Mouse (Mus musculus): ENCODE results near the gene Ap1s1. TPM values are rescaled to one million over a fixed set of nuclear protein-coding genes. Genes with fewer than 3 reads are reported as not detected.

Gene Ap1s1
- polyA plus RNA-seq, 1 experiment from 2014 or later, result 257 TPM

GRCm38 (mm10) chr5:137007276-137007675, 38.7 kb downstream of the Ap1s1 start:
- 59% methylated on average over 8 of the region's 8 CpGs for WGBS
- Histone ChIP-seq H3K36me3 (no peaks in the 10 kb centered on the region), H3K4me1 (no peaks in the 10 kb centered on the region), H3K4me3 (no peak overlapping the region), H3K4me2 (replicated peaks) (no peak overlapping the region), H3K9me3 (no peaks in the 10 kb centered on the region), H3K27me3 (no peaks in the 10 kb centered on the region), H3K9ac (replicated peaks) (no peak overlapping the region), H3K27ac (replicated peaks) (no peak overlapping the region)
- ATAC-seq (replicated peaks), result no peak

DNA sequence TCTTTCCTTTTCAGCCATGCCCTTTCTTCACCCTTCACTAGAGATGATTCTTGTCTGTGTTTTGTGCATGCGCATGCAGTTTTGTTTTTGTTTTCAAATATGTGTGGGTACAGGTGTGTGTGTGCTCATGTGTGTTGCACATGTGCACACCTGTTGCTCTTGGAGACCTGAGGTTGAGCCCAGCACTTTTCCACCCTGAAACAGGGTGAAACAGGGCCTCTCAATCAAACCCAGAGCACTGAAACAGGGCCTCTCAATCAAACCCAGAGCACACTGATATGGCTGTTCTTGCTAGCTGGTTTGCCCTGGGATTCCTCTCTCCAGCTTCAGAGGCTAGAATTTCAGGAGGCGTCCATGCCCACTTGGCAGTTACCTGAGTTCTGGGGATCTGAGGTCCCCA, 45.3 kb downstream of the Ap1s1 start:
- H3K9ac ChIP-seq (replicated peaks), result no peak overlapping the region
- no peak overlapping the region for H3K4me3 ChIP-seq
- H3K4me2 ChIP-seq (replicated peaks), result no peak overlapping the region
- no peaks in the 10 kb centered on the region for H3K4me1 ChIP-seq
- peaks cover 10% of the 10 kb centered on the region for H3K36me3 ChIP-seq
- WGBS, result 89% methylated on average over 2 of the region's 2 CpGs
- no peaks in the 10 kb centered on the region for H3K9me3 ChIP-seq
- no peak overlapping the region for H3K27ac ChIP-seq (replicated peaks)
- H3K27me3 ChIP-seq, result no peaks in the 10 kb centered on the region
- ATAC-seq (replicated peaks), result no peak

DNA sequence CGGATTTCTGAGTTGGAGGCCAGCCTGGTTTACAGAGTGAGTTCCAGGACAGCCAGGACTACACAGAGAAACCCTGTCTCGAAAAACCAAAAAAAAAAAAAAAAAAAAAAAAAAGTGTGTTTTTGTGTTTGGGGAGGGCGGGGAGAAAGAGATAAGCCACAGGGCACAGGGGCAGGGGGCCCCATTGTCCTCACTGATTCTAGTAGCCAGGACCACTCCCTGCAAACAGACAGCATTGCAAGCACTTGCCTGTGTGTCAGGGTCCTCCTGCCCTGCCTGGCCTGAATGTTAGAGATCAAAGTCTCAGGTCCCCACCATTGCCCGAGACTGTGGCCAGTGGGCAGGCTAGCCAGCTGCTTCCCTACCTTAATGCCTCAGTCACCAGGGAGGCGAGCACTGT, 46.5 kb downstream of the Ap1s1 start:
- 69% methylated on average over 3 of the region's 5 CpGs for WGBS
- Histone ChIP-seq H3K36me3 (peaks cover 22% of the 10 kb centered on the region), H3K4me2 (replicated peaks) (no peak overlapping the region), H3K27ac (replicated peaks) (no peak overlapping the region), H3K4me3 (no peak overlapping the region), H3K27me3 (no peaks in the 10 kb centered on the region), H3K9me3 (no peaks in the 10 kb centered on the region), H3K9ac (replicated peaks) (no peak overlapping the region), H3K4me1 (no peaks in the 10 kb centered on the region)
- no peak for ATAC-seq (replicated peaks)

DNA sequence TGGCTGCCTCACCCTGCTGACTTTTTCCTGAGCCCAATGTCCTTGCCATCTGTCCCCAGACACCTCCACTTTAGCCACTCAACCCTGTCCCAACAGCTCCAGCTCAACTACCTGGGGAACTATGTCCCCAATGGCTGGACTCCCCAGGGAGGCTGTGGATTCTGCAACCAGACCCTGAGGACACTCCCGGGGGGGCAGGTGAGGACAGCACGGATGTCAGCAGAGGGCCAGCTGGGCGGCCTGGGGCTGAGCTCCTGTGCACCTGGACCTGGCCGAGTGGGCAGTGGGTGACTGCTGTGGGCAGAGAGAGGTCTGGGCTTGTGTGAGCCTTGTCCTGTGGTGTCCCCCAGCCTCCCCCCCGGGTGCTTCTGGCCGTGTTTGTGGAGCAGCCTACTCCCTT, 56.1 kb downstream of the Ap1s1 start:
- Histone ChIP-seq H3K27me3 (no peaks in the 10 kb centered on the region), H3K4me3 (no peak overlapping the region), H3K4me2 (replicated peaks) (no peak overlapping the region), H3K4me1 (peaks cover 21% of the 10 kb centered on the region), H3K9me3 (no peaks in the 10 kb centered on the region), H3K9ac (replicated peaks) (no peak overlapping the region), H3K36me3 (peaks cover 59% of the 10 kb centered on the region), H3K27ac (replicated peaks) (no peak overlapping the region)
- 95% methylated on average over 6 of the region's 6 CpGs for WGBS
- ATAC-seq (replicated peaks), result no peak

DNA sequence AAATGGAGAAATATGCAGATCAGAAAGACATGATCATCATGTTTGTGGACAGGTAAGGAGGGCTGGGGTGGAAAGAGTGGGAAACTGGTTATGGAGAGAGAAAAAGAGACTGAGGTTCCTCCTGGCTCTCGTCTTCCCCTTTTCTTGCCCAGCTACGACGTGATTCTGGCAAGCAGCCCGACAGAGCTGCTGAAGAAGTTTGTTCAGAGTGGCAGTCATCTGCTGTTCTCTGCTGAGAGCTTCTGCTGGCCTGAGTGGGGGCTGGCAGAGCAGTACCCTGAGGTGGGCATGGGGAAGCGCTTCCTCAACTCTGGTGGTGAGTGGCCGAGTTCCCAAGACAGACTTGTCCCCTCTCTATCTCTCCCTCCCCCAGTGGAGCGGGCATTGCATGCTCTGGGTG, 57.5 kb downstream of the Ap1s1 start:
- no peak for ATAC-seq (replicated peaks)
- WGBS, result 51% methylated on average over 7 of the region's 7 CpGs
- peak overlapping the region; percentile 89 for H3K4me2 ChIP-seq (replicated peaks)
- H3K4me3 ChIP-seq, result peak overlapping the region; percentile 90
- no peaks in the 10 kb centered on the region for H3K9me3 ChIP-seq
- H3K27ac ChIP-seq (replicated peaks), result peak overlapping the region; percentile 97; the same call in 1 of the 2 replicates
- H3K4me1 ChIP-seq, result peaks cover 21% of the 10 kb centered on the region
- H3K9ac ChIP-seq (replicated peaks), result peak overlapping the region; percentile 99
- peaks cover 52% of the 10 kb centered on the region for H3K36me3 ChIP-seq
- H3K27me3 ChIP-seq, result no peaks in the 10 kb centered on the region

GRCm38 (mm10) chr5:136987934-136988271, 58.0 kb downstream of the Ap1s1 start, which contains the start of gene Znhit1:
TSS of gene Znhit1 (minus strand) at chr5:136988021.
- Histone ChIP-seq H3K27me3 (no peaks in the 10 kb centered on the region), H3K36me3 (peaks cover 47% of the 10 kb centered on the region), H3K4me1 (peaks cover 21% of the 10 kb centered on the region), H3K4me2 (replicated peaks) (peak within 1 kb of the TSS; percentile 89), H3K9me3 (no peaks in the 10 kb centered on the region), H3K9ac (replicated peaks) (peak within 1 kb of the TSS; percentile 99), H3K27ac (replicated peaks) (peak within 1 kb of the TSS; percentile 97), H3K4me3 (peak within 1 kb of the TSS; percentile 90)
- no peak for ATAC-seq (replicated peaks)
- WGBS, result 3% methylated on average over 12 of the region's 12 CpGs

DNA sequence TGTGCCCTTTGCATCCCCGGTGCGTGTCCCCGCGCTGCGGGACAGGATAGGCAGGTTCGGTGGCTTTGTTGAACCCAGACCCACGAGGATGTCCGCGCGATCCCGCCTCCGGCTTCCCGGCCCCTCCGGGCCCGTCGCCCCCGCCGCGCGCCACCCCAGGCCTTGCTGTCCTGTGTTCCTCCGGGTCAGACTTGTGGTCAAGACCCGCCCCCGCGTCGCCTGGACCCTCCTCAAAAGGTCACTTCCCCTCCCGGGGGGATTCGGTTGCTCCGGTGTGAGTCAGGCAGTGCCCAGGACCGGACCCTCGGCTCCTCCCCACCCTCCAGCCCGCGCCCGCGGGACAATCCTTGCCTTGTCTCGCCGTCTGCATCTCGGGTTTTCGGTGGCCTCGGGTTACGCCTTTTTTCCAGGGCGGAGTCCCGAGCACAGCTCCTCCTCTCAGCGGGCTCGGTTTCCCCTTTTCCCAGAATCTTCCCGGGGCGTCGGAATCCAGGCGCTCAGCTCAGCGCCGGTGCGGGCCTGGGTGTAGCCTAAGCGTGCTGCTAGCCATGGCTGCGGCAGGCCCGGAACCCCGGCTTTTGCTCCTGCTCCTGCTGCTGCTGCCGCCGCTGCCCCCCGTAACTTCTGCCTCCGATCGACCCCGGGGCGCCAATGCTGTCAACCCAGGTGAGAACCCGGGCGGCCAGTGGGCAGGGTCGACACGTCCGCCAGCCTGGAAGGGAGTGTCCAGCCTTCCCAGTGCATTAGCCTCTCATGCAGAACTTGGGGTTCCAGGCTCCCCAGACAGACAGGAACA, 58.6 kb downstream of the Ap1s1 start:
- WGBS, result under 1% methylated on average over 67 of the region's 67 CpGs

DNA sequence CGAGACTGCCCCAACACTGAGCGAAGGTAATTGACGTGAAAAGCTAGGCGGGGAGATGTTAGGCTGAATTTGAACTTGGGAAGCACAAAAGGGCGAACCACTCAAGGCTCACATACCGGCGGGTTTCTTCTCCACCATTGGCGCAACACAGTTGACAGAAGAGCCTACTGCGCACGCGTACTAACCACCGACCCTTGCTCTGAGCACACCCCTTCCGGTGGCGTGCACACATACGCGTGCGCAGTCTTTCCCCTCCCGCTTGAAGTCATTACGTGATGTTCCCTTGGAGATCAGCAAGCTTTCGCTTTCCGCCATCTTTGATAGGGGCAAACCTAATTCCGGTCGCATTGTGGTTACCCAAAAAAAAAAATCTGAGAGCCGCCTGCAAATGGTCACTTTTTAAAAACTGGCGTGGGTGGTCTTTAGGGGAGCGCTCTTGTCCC, 59.2 kb downstream of the Ap1s1 start, which contains the start of gene Plod3:
Gene Plod3 (plus strand): TSS at position 325 of the 443 bp plus-strand sequence.
- WGBS, result under 1% methylated on average over 26 of the region's 26 CpGs
- H3K4me2 ChIP-seq (replicated peaks), result peak within 1 kb of the TSS; percentile 89
- ATAC-seq (replicated peaks), result peak; percentile 93
- H3K27me3 ChIP-seq, result no peaks in the 10 kb centered on the region
- H3K9me3 ChIP-seq, result no peaks in the 10 kb centered on the region
- H3K27ac ChIP-seq (replicated peaks), result peak within 1 kb of the TSS; percentile 97
- peak within 1 kb of the TSS; percentile 99 for H3K9ac ChIP-seq (replicated peaks)
- H3K4me1 ChIP-seq, result peaks cover 21% of the 10 kb centered on the region
- peaks cover 39% of the 10 kb centered on the region for H3K36me3 ChIP-seq
- H3K4me3 ChIP-seq, result peak within 1 kb of the TSS; percentile 90

More for the DNA sequence above, 58.6 kb downstream of the Ap1s1 start:
- H3K36me3 ChIP-seq, result peaks cover 42% of the 10 kb centered on the region
- H3K9me3 ChIP-seq, result no peaks in the 10 kb centered on the region
- H3K27ac ChIP-seq (replicated peaks), result peak overlapping the region; percentile 97
- peaks cover 21% of the 10 kb centered on the region for H3K4me1 ChIP-seq
- peak overlapping the region; percentile 99 for H3K9ac ChIP-seq (replicated peaks)
- peak; percentile 65 for ATAC-seq (replicated peaks)
- peak overlapping the region; percentile 89 for H3K4me2 ChIP-seq (replicated peaks)
- no peaks in the 10 kb centered on the region for H3K27me3 ChIP-seq
- H3K4me3 ChIP-seq, result peak overlapping the region; percentile 90

MicroRNAs encoded within 50 kb of the gene (microRNA counts, 519-probe panel; counts per million panel counts)
- not detected for microRNA mmu-miR-702

Small RNA genes within 50 kb of the gene (microRNA-seq; reads per million reads assigned to microRNA genes)
- gene Mir702, result 56.5 reads per million, percentile 46 among the genes with 10 or more reads in this experiment

Other genes starting within 250 kb of the Ap1s1 start
- 14.8 and 15.3 TPM in 2 replicates for gene Col26a1, start 162.9 kb downstream of the Ap1s1 start, polyA plus RNA-seq (2015; fragmentation: Nextera tagmentation; extraction: Ambion mirVana)
- 116 and 124 TPM in 2 replicates for gene Ift22, start 138.0 kb downstream of the Ap1s1 start, polyA plus RNA-seq (2015; fragmentation: Nextera tagmentation; extraction: Ambion mirVana)
- 336 and 351 TPM in 2 replicates for gene Fis1, start 92.9 kb downstream of the Ap1s1 start, polyA plus RNA-seq (2015; fragmentation: Nextera tagmentation; extraction: Ambion mirVana)
- gene Cldn15, start 79.5 kb downstream of the Ap1s1 start, polyA plus RNA-seq (2015; fragmentation: Nextera tagmentation; extraction: Ambion mirVana), result 0.10 and 0.28 TPM in 2 replicates
- 28.8 and 35.6 TPM in 2 replicates for gene Plod3, start 59.1 kb downstream of the Ap1s1 start, polyA plus RNA-seq (2015; fragmentation: Nextera tagmentation; extraction: Ambion mirVana)
- 123 and 129 TPM in 2 replicates for gene Znhit1, start 58.1 kb downstream of the Ap1s1 start, polyA plus RNA-seq (2015; fragmentation: Nextera tagmentation; extraction: Ambion mirVana)
- gene Vgf, start 19.7 kb downstream of the Ap1s1 start, polyA plus RNA-seq (2015; fragmentation: Nextera tagmentation; extraction: Ambion mirVana), result 4.0 and 4.4 TPM in 2 replicates
- 0.14 and 0.28 TPM in 2 replicates for gene Serpine1, start 26.1 kb upstream of the Ap1s1 start, polyA plus RNA-seq (2015; fragmentation: Nextera tagmentation; extraction: Ambion mirVana)
- 3.4 and 3.7 TPM in 2 replicates for gene Trim56, start 70.1 kb upstream of the Ap1s1 start, polyA plus RNA-seq (2015; fragmentation: Nextera tagmentation; extraction: Ambion mirVana)
- gene Muc3, start 103.2 kb upstream of the Ap1s1 start, polyA plus RNA-seq (2015; fragmentation: Nextera tagmentation; extraction: Ambion mirVana), result not detected in 2 replicates
- 0.09 TPM in 1 of 2 replicates, not detected in the other for gene Muc3a, start 166.3 kb upstream of the Ap1s1 start, polyA plus RNA-seq (2015; fragmentation: Nextera tagmentation; extraction: Ambion mirVana)
- gene Ache, start 241.4 kb upstream of the Ap1s1 start, polyA plus RNA-seq (2015; fragmentation: Nextera tagmentation; extraction: Ambion mirVana), result 7.7 and 11.2 TPM in 2 replicates
- 8.4 and 9.4 TPM in 2 replicates for gene Ufsp1, start 248.5 kb upstream of the Ap1s1 start, polyA plus RNA-seq (2015; fragmentation: Nextera tagmentation; extraction: Ambion mirVana)

All from forebrain, embryonic 15.5 days (tissue).